Mouse (Mus musculus) lung, embryonic 14.5 days (tissue): ENCODE data around the gene Ccdc183. TPM values are rescaled to one million over a fixed set of nuclear protein-coding genes. Genes with fewer than 3 reads are reported as not detected.

Experiments
- ATAC-seq: fragments of 200-750 bp; cut with Nextera tagmentation; 2 replicates; pipeline ENCODE4 v1.8.0; 2017; ENCODE audit warnings: mild to moderate bottlenecking, moderate TSS enrichment, moderate library complexity; ENCODE audit not compliant: insufficient read depth
- DNase-seq: peaks from one replicate; pipeline ENCODE4 v3.0.0-alpha.2; 2015
- H3K27ac ChIP-seq: fragments of 300-500 bp; sonication (generic); 2 replicates; pipeline ENCODE4 v1.5.1; 2014; ENCODE audit warnings: low read depth, mild to moderate bottlenecking, moderate library complexity
- H3K27me3 ChIP-seq: fragments of 300-500 bp; sonication (generic); 2 replicates; pipeline ENCODE4 v1.6.1; 2014; ENCODE audit warnings: low read length, control low read depth; ENCODE audit not compliant: insufficient read depth
- H3K36me3 ChIP-seq: fragments of 300-500 bp; sonication (generic); 2 replicates; pipeline ENCODE4 v1.6.1; 2014; ENCODE audit warnings: control low read depth; ENCODE audit not compliant: insufficient read depth
- H3K4me1 ChIP-seq: fragments of 300-500 bp; sonication (generic); 2 replicates; pipeline ENCODE4 v1.6.1; 2014; ENCODE audit warnings: antibody characterized with exemption, control low read depth; ENCODE audit not compliant: insufficient read depth
- H3K4me2 ChIP-seq: fragments of 300-500 bp; sonication (generic); 2 replicates; pipeline ENCODE4 v1.6.1; 2014; ENCODE audit warnings: mild to moderate bottlenecking
- H3K4me3 ChIP-seq: fragments of 300-500 bp; sonication (generic); 2 replicates; pipeline ENCODE4 v1.5.1; 2014; ENCODE audit warnings: low read depth, low read length
- H3K9ac ChIP-seq: fragments of 300-500 bp; sonication (generic); 2 replicates; pipeline ENCODE4 v1.6.1; 2014
- H3K9me3 ChIP-seq: fragments of 300-500 bp; sonication (generic); 2 replicates; pipeline ENCODE4 v1.6.1; 2016; ENCODE audit warnings: low read depth, low read length, control low read depth
- CTCF ChIP-seq: IDR thresholded peaks from 2 replicates; pipeline ENCODE4 v1.5.1; 2016; ENCODE audit warnings: antibody characterized with exemption, low read depth
- WGBS: fragments of 180-500 bp; shearing (Covaris S2); extraction: QIAGEN DNeasy Blood & Tissue Kit; methylation state at CpG from one replicate; pipeline ENCODE4 v1.1.7; 2014; 5-methylcytosine and 5-hydroxymethylcytosine counted together
- polyA plus RNA-seq: library from polyadenylated mRNA; unstranded; fragments of >200 nt; fragmentation: Nextera tagmentation; extraction: Ambion mirVana; gene quantifications from 2 replicates; pipeline ENCODE4 v1.2.1, GENCODE M21; 2014

The Ccdc183 gene
- polyA plus RNA-seq, 1 experiment from 2014 or later: 0.28 TPM

GRCm38 (mm10) chr2:25577951-25578795 lies 39.3 kb downstream of the Ccdc183 start:
- Histone ChIP-seq H3K4me2 (peak overlapping the region; percentile 51), H3K9me3 (no peaks in the 10 kb centered on the region), H3K36me3 (peaks cover 6% of the 10 kb centered on the region), H3K9ac (no peak overlapping the region), H3K4me3 (peak overlapping the region; percentile 28), H3K27me3 (peaks cover 58% of the 10 kb centered on the region), H3K4me1 (peaks cover 17% of the 10 kb centered on the region), H3K27ac (no peak overlapping the region)
- peak; percentile 34 for DNase-seq
- ATAC-seq: no peak
- peak; percentile 32; the same call in 1 of the 2 replicates for TF ChIP-seq CTCF
- WGBS: 5% methylated on average over 75 of the region's 75 CpGs

GRCm38 (mm10) chr2:25576965-25577891 lies 40.2 kb downstream of the Ccdc183 start:
- Histone ChIP-seq H3K9ac (no peak overlapping the region), H3K36me3 (peaks cover 10% of the 10 kb centered on the region; the same call in 1 of the 2 replicates), H3K4me1 (peaks cover 17% of the 10 kb centered on the region), H3K4me3 (peak overlapping the region; percentile 28), H3K27ac (no peak overlapping the region), H3K4me2 (peak overlapping the region; percentile 51), H3K9me3 (no peaks in the 10 kb centered on the region), H3K27me3 (peaks cover 58% of the 10 kb centered on the region)
- ATAC-seq (no peak), DNase-seq (no peak)
- 14% methylated on average over 92 of the region's 92 CpGs for WGBS
- no peak for TF ChIP-seq CTCF

GRCm38 (mm10) chr2:25576028-25576850 lies 41.2 kb downstream of the Ccdc183 start:
- peaks cover 56% of the 10 kb centered on the region for H3K27me3 ChIP-seq
- DNase-seq (no peak), ATAC-seq (no peak)
- peak overlapping the region; percentile 78 for H3K4me2 ChIP-seq
- H3K9me3 ChIP-seq: no peaks in the 10 kb centered on the region
- H3K4me1 ChIP-seq: peaks cover 15% of the 10 kb centered on the region
- H3K27ac ChIP-seq: no peak overlapping the region
- TF ChIP-seq CTCF: no peak
- H3K9ac ChIP-seq: no peak overlapping the region
- 76% methylated on average over 16 of the region's 16 CpGs for WGBS
- H3K4me3 ChIP-seq: no peak overlapping the region
- H3K36me3 ChIP-seq: peaks cover 17% of the 10 kb centered on the region; the same call in 1 of the 2 replicates

GRCm38 (mm10) chr2:25575432-25576027 lies 41.9 kb downstream of the Ccdc183 start:
- TF ChIP-seq CTCF: no peak
- Histone ChIP-seq H3K36me3 (peaks cover 23% of the 10 kb centered on the region), H3K27me3 (peaks cover 49% of the 10 kb centered on the region), H3K9ac (peak overlapping the region; percentile 44), H3K4me3 (peak overlapping the region; percentile 61), H3K4me2 (peak overlapping the region; percentile 78), H3K9me3 (no peaks in the 10 kb centered on the region), H3K27ac (peak overlapping the region; percentile 86), H3K4me1 (peaks cover 14% of the 10 kb centered on the region)
- WGBS: 8% methylated on average over 21 of the region's 21 CpGs
- ATAC-seq (peak; percentile 8; the same call in 1 of the 2 replicates), DNase-seq (peak; percentile 63)

GRCm38 (mm10) chr2:25574579-25575431 lies 42.7 kb downstream of the Ccdc183 start, which contains the start of the genes Mamdc4 and Phpt1:
Gene Mamdc4, minus strand, starts transcription at chr2:25574845.
Gene Phpt1, minus strand, starts transcription at chr2:25575224.
- H3K4me3 ChIP-seq: peak within 1 kb of the TSS; percentile 61

More at GRCm38 (mm10) chr2:25574579-25575431, 42.7 kb downstream of the Ccdc183 start, which contains the start of the genes Mamdc4 and Phpt1:
- TF ChIP-seq CTCF: no peak
- Histone ChIP-seq H3K27me3 (peaks cover 42% of the 10 kb centered on the region), H3K4me1 (peaks cover 14% of the 10 kb centered on the region), H3K4me2 (peak within 1 kb of the TSS; percentile 78), H3K9me3 (no peaks in the 10 kb centered on the region), H3K9ac (peak within 1 kb of the TSS; percentile 44), H3K27ac (peak within 1 kb of the TSS; percentile 92), H3K36me3 (peaks cover 29% of the 10 kb centered on the region)
- peak; percentile 98 for DNase-seq
- under 1% methylated on average over 43 of the region's 45 CpGs for WGBS
- peak; percentile 98 for ATAC-seq
